Mouse (Mus musculus): ENCODE measurements at regions not wholly inside any gene's neighbourhood (a gene's known extent, or its start where the extent isn't known, plus 50 kb on each side); places are given as distances from the start of the nearest gene placed in this dataset.

DNA sequence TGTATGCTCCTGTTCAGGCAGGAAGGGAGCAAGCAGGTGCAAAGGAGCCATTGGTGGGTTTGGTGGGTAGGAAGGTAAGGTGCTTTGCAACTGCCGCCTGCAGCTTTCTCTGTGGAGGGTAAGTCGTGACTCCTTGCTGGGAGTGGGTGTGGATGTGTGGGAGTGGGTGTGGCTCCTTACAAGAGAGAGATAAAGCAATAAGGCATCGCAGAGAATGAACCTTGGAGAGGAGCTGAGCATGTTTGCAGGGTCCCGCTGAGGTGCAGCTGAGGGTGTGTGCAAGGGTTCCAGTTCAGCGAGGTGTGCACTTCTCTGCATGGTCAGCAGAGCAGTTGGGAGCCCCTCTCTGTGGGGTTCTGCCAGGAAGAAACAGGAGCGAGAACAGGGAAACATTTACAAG, 76.4 kb upstream of the Sgk1 start:
- WGBS = 62% methylated on average over 6 of the region's 6 CpGs
- H3K36me3 ChIP-seq (ENCODE audit: control insufficient read depth, insufficient read depth, low read length) = no peaks in the 10 kb centered on the region
- no peaks in the 10 kb centered on the region for H3K27me3 ChIP-seq (ENCODE audit: control insufficient read depth, insufficient read depth, low read length)
- H3K4me3 ChIP-seq (ENCODE audit: control insufficient read depth, insufficient read depth, low read length) = no peak overlapping the region
- TF ChIP-seq POLR2A (IDR thresholded peaks at IDR 0.05; ENCODE audit: control insufficient read depth, extremely low read depth, insufficient read depth, low read length, poor library complexity) (no peak), CTCF (IDR thresholded peaks at IDR 0.05; ENCODE audit: borderline replicate concordance, control insufficient read depth, extremely low read depth, insufficient read depth, low read length, poor library complexity) (no peak)
- DNase-seq = peak; percentile 15
- H3K27ac ChIP-seq (ENCODE audit: control insufficient read depth, insufficient read depth, low read length) = no peak overlapping the region
- peaks cover 7% of the 10 kb centered on the region; the same call in 1 of the 2 replicates for H3K4me1 ChIP-seq (replicated peaks; ENCODE audit: control insufficient read depth, insufficient read depth, low read length)

DNA sequence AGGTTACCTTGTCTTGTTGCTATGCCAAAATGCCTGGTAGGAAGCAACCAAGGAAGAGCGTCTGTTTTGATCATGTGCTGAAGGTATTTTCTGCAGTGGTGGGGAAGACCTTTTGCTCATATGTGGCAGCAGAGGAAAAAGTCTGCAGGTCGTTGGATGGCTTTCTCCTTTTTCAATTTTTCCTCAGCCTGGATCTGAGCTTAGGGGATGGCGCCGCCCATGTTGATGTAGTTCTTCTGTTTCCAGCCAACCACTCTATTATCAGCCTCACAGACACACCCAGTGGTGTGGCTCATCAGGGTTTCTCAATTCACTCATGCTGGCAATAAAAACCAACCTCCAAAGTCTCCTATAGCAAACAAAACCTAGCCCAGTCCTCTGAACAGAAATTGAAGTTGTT, 75.3 kb upstream of the Sgk1 start:
- WGBS = 96% methylated on average over 4 of the region's 4 CpGs
- Histone ChIP-seq H3K36me3 (ENCODE audit: control insufficient read depth, insufficient read depth, low read length) (no peaks in the 10 kb centered on the region), H3K4me1 (replicated peaks; ENCODE audit: control insufficient read depth, insufficient read depth, low read length) (peaks cover 7% of the 10 kb centered on the region; the same call in 1 of the 2 replicates), H3K27ac (ENCODE audit: control insufficient read depth, insufficient read depth, low read length) (no peak overlapping the region), H3K27me3 (ENCODE audit: control insufficient read depth, insufficient read depth, low read length) (no peaks in the 10 kb centered on the region), H3K4me3 (ENCODE audit: control insufficient read depth, insufficient read depth, low read length) (no peak overlapping the region)
- TF ChIP-seq CTCF (IDR thresholded peaks at IDR 0.05; ENCODE audit: borderline replicate concordance, control insufficient read depth, extremely low read depth, insufficient read depth, low read length, poor library complexity) (no peak), POLR2A (IDR thresholded peaks at IDR 0.05; ENCODE audit: control insufficient read depth, extremely low read depth, insufficient read depth, low read length, poor library complexity) (no peak)
- no peak for DNase-seq

DNA sequence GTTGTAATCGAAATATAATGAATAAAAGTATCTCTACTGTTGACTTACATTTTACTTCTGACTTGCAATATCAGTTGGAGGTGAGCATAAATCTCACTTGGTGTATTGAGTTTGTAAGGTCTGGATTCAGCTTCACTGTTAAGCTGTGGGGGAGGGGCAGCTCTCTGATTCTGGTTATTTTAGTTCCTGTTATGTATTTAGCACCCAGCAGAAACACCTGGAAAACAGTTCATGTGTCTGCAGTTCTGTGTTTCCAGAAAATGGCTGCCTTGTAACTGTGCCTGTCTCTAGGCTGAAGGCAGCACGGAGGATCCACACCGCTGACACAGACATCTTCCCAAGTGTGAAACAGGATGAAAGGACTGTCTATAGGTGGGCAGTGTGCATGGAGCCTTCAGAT, 62.3 kb upstream of the Sgk1 start:
- Histone ChIP-seq H3K27me3 (ENCODE audit: control insufficient read depth, insufficient read depth, low read length) (no peaks in the 10 kb centered on the region), H3K4me1 (replicated peaks; ENCODE audit: control insufficient read depth, insufficient read depth, low read length) (peaks cover 8% of the 10 kb centered on the region), H3K36me3 (ENCODE audit: control insufficient read depth, insufficient read depth, low read length) (no peaks in the 10 kb centered on the region), H3K27ac (ENCODE audit: control insufficient read depth, insufficient read depth, low read length) (no peak overlapping the region), H3K4me3 (ENCODE audit: control insufficient read depth, insufficient read depth, low read length) (no peak overlapping the region)
- TF ChIP-seq POLR2A (IDR thresholded peaks at IDR 0.05; ENCODE audit: control insufficient read depth, extremely low read depth, insufficient read depth, low read length, poor library complexity) (no peak), CTCF (IDR thresholded peaks at IDR 0.05; ENCODE audit: borderline replicate concordance, control insufficient read depth, extremely low read depth, insufficient read depth, low read length, poor library complexity) (no peak)
- DNase-seq = no peak
- 91% methylated on average over 3 of the region's 3 CpGs for WGBS

DNA sequence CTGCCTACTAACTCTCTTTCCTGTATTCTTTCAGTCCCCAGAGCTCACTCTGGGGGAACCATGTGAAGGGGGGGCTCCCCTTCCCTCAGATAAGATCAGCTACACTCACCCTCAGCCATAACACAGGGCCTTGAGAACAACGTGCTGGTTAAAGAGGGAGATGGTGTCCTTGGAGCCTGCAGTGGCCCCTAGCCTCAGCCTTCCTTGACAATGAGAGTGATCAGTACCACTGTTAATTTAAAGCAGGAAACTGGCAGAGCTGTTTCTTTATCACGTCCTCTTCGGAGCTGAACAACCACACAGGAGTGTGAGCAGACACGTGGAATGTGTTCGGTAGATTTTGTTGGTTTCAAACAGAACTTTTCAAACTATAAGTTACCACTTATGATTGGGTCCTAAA, 60.6 kb upstream of the Sgk1 start:
- 67% methylated on average over 5 of the region's 5 CpGs for WGBS
- no peak overlapping the region for H3K27ac ChIP-seq (ENCODE audit: control insufficient read depth, insufficient read depth, low read length)
- H3K27me3 ChIP-seq (ENCODE audit: control insufficient read depth, insufficient read depth, low read length) = no peaks in the 10 kb centered on the region
- TF ChIP-seq CTCF (IDR thresholded peaks at IDR 0.05; ENCODE audit: borderline replicate concordance, control insufficient read depth, extremely low read depth, insufficient read depth, low read length, poor library complexity) = no peak
- TF ChIP-seq POLR2A (IDR thresholded peaks at IDR 0.05; ENCODE audit: control insufficient read depth, extremely low read depth, insufficient read depth, low read length, poor library complexity) = no peak
- H3K4me3 ChIP-seq (ENCODE audit: control insufficient read depth, insufficient read depth, low read length) = no peak overlapping the region
- peaks cover 8% of the 10 kb centered on the region for H3K4me1 ChIP-seq (replicated peaks; ENCODE audit: control insufficient read depth, insufficient read depth, low read length)
- DNase-seq = no peak
- no peaks in the 10 kb centered on the region for H3K36me3 ChIP-seq (ENCODE audit: control insufficient read depth, insufficient read depth, low read length)

DNA sequence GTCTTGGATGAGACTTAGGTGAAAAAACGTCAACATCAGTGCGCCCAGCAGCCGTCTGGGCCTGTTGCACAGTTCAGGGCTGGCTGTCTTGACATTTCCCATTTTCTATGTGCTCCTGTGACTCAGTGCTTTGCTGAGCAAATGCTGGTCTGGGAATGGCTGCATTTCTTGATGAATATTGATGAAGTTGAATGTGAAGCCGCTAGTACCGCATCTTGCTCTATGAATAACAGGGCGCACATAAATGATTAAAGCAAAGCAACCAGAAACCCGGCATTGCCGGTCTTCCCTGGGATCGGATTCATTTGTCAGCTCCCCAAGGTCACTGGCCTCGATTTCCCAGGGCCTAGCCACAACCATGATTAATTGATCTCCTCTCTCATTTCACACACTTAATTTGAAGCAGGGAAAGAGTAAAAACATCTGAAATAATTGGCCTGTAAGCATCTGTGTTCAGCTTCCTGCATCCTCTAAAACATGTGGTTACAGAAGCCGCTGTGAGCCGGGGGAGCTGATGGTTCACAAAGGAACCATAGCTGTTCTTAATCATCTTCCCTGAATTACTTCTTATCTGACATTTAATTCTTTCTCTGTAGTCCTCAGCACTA, 57.5 kb upstream of the Sgk1 start:
- DNase-seq = no peak
- 76% methylated on average over 12 of the region's 12 CpGs for WGBS
- H3K27me3 ChIP-seq (ENCODE audit: control insufficient read depth, insufficient read depth, low read length) = no peaks in the 10 kb centered on the region
- H3K4me1 ChIP-seq (replicated peaks; ENCODE audit: control insufficient read depth, insufficient read depth, low read length) = peaks cover 16% of the 10 kb centered on the region
- no peaks in the 10 kb centered on the region for H3K36me3 ChIP-seq (ENCODE audit: control insufficient read depth, insufficient read depth, low read length)
- no peak overlapping the region for H3K27ac ChIP-seq (ENCODE audit: control insufficient read depth, insufficient read depth, low read length)
- no peak overlapping the region for H3K4me3 ChIP-seq (ENCODE audit: control insufficient read depth, insufficient read depth, low read length)
- TF ChIP-seq POLR2A (IDR thresholded peaks at IDR 0.05; ENCODE audit: control insufficient read depth, extremely low read depth, insufficient read depth, low read length, poor library complexity) (no peak), CTCF (IDR thresholded peaks at IDR 0.05; ENCODE audit: borderline replicate concordance, control insufficient read depth, extremely low read depth, insufficient read depth, low read length, poor library complexity) (no peak)

DNA sequence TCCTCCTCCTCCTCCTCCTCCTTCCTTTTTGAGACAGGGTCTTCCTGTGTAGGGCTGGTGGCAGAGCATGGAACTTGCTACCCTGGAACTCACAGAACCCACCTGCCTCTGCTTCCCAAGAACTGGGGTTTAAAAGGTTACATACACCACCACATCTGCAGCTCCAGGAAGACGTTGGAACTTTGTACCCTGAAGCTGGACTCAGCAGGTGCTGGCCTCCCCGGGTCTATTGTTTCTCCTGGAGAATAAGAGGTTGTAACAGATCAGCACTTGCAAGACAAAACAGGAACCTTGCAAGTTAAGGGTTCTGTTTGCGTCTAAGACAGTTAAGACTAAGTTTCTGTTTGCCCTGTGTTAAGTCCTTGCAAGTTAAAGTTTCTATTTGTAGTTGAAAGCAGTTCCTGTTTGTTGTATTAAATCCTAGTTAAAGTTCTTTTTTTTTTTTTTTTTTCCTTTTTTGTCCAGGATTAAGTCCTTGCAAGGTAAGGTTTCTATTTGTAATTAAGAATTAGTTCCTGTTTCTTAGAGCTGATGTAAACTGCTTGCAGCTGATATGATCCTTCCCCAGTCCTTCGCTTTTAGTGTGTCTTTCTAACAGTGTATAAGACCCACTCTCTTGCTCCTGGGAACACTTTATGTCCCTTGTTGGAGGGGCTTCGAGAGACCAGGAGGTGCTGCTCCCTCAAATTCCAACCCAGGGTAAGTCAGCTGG, 55.0 kb upstream of the Sgk1 start:
- Histone ChIP-seq H3K36me3 (ENCODE audit: control insufficient read depth, insufficient read depth, low read length) (no peaks in the 10 kb centered on the region), H3K27ac (ENCODE audit: control insufficient read depth, insufficient read depth, low read length) (no peak overlapping the region), H3K4me1 (replicated peaks; ENCODE audit: control insufficient read depth, insufficient read depth, low read length) (peaks cover 7% of the 10 kb centered on the region), H3K4me3 (ENCODE audit: control insufficient read depth, insufficient read depth, low read length) (no peak overlapping the region), H3K27me3 (ENCODE audit: control insufficient read depth, insufficient read depth, low read length) (no peaks in the 10 kb centered on the region)
- TF ChIP-seq CTCF (IDR thresholded peaks at IDR 0.05; ENCODE audit: borderline replicate concordance, control insufficient read depth, extremely low read depth, insufficient read depth, low read length, poor library complexity) = no peak
- TF ChIP-seq POLR2A (IDR thresholded peaks at IDR 0.05; ENCODE audit: control insufficient read depth, extremely low read depth, insufficient read depth, low read length, poor library complexity) = no peak
- 26% methylated on average over 5 of the region's 5 CpGs for WGBS
- DNase-seq = peak; percentile 5

Data from thymus, adult 2 months (tissue).